Mouse (Mus musculus) kidney, adult 2 months (tissue): ENCODE measurements around the gene Spred2. TPM values are rescaled to one million over a fixed set of nuclear protein-coding genes. Genes with fewer than 3 reads are reported as not detected.

Experiments used
- DNase-seq: peaks from one replicate; pipeline ENCODE4 v3.0.0; 2021
- H3K27ac ChIP-seq: fragments of 200-500 bp; 2 replicates; pipeline ENCODE4 v1.5.1; 2012; ENCODE audit warnings: low read depth, low read length, control low read depth, inconsistent platforms; ENCODE audit not compliant: insufficient read depth
- H3K27me3 ChIP-seq: fragments of 200-500 bp; replicated peaks from 2 replicates; pipeline ENCODE4 v1.6.1; 2012; ENCODE audit warnings: mild to moderate bottlenecking, moderate library complexity, low read length, inconsistent platforms; ENCODE audit not compliant: control insufficient read depth, insufficient read depth
- H3K36me3 ChIP-seq: fragments of 200-500 bp; 2 replicates; pipeline ENCODE4 v1.6.1; 2012; ENCODE audit warnings: mild to moderate bottlenecking, moderate library complexity, low read length, inconsistent platforms; ENCODE audit not compliant: control insufficient read depth, insufficient read depth
- H3K4me1 ChIP-seq: fragments of 200-500 bp; 2 replicates; pipeline ENCODE4 v1.6.1; 2011; ENCODE audit warnings: low read length; ENCODE audit not compliant: control insufficient read depth, insufficient read depth
- H3K4me3 ChIP-seq: fragments of 200-500 bp; 2 replicates; pipeline ENCODE4 v1.5.1; 2011; ENCODE audit warnings: mild to moderate bottlenecking, low read depth, low read length, control low read depth; ENCODE audit not compliant: insufficient read depth
- CTCF ChIP-seq: fragments of 200-500 bp; conservative IDR thresholded peaks from 2 replicates; pipeline ENCODE4 v1.5.1; 2011; ENCODE audit warnings: low read depth, mild to moderate bottlenecking, control low read depth, low read length, moderate library complexity, mixed read lengths; ENCODE audit not compliant: insufficient read depth, insufficient read length
- POLR2A ChIP-seq: fragments of 200-500 bp; IDR thresholded peaks from one replicate; pipeline ENCODE4 v1.6.1; 2011; ENCODE audit warnings: low read depth, low read length, control low read depth
- WGBS: fragments of 180-500 bp; shearing (Covaris S2); methylation state at CpG from one replicate; pipeline ENCODE4 v1.1.7; 2018; 5-methylcytosine and 5-hydroxymethylcytosine counted together
- polyA plus RNA-seq: library from polyadenylated mRNA; depleted of rRNA; stranded (reverse); fragments of >200 nt; gene quantifications from 2 replicates; pipeline ENCODE4 v1.2.3, GENCODE M21; 2012

Gene Spred2
- polyA plus RNA-seq, 1 experiment = 21.2 TPM

GRCm38 (mm10) chr11:19983298-19983697 lies 59.1 kb downstream of the Spred2 start:
- Histone ChIP-seq H3K4me1 (peaks cover 45% of the 10 kb centered on the region), H3K27ac (no peak overlapping the region), H3K36me3 (no peaks in the 10 kb centered on the region), H3K27me3 (no peaks in the 10 kb centered on the region), H3K4me3 (no peak overlapping the region)
- no peak for DNase-seq
- WGBS = 52% methylated on average over 4 of the region's 4 CpGs
- TF ChIP-seq CTCF (no peak), POLR2A (no peak)

GRCm38 (mm10) chr11:19984029-19984428 lies 59.9 kb downstream of the Spred2 start:
- peaks cover 40% of the 10 kb centered on the region for H3K4me1 ChIP-seq
- no peaks in the 10 kb centered on the region for H3K36me3 ChIP-seq
- WGBS = 90% methylated on average over 9 of the region's 9 CpGs
- no peak overlapping the region for H3K4me3 ChIP-seq
- TF ChIP-seq POLR2A (no peak), CTCF (no peak)
- no peak for DNase-seq
- no peak overlapping the region for H3K27ac ChIP-seq
- no peaks in the 10 kb centered on the region for H3K27me3 ChIP-seq

- DNase-seq = no peak
- H3K4me1 ChIP-seq = peaks cover 33% of the 10 kb centered on the region
- 75% methylated on average over 5 of the region's 5 CpGs for WGBS
- no peaks in the 10 kb centered on the region for H3K36me3 ChIP-seq
- TF ChIP-seq CTCF (no peak), POLR2A (no peak)
- no peak overlapping the region for H3K27ac ChIP-seq
- no peak overlapping the region for H3K4me3 ChIP-seq
- H3K27me3 ChIP-seq = no peaks in the 10 kb centered on the region
These were observed 61.2 kb downstream of the Spred2 start for GRCm38 (mm10) chr11:19985283-19985854.

GRCm38 (mm10) chr11:19986443-19986861 lies 62.3 kb downstream of the Spred2 start:
- Histone ChIP-seq H3K4me3 (no peak overlapping the region), H3K27ac (peak overlapping the region; percentile 75), H3K4me1 (peaks cover 37% of the 10 kb centered on the region), H3K27me3 (no peaks in the 10 kb centered on the region), H3K36me3 (no peaks in the 10 kb centered on the region)
- no peak for TF ChIP-seq POLR2A
- no peak for TF ChIP-seq CTCF
- peak; percentile 44 for DNase-seq
- 3% methylated on average over 1 of the region's 1 CpGs for WGBS

- peaks cover 41% of the 10 kb centered on the region for H3K4me1 ChIP-seq
- H3K36me3 ChIP-seq = no peaks in the 10 kb centered on the region
- WGBS = 19% methylated on average over 17 of the region's 17 CpGs
- no peak overlapping the region for H3K4me3 ChIP-seq
- no peak for TF ChIP-seq CTCF
- TF ChIP-seq POLR2A = no peak
- DNase-seq = peak; percentile 75
- H3K27ac ChIP-seq = peak overlapping the region; percentile 75
- no peaks in the 10 kb centered on the region for H3K27me3 ChIP-seq
These were observed 62.9 kb downstream of the Spred2 start for GRCm38 (mm10) chr11:19986871-19987755.

- Histone ChIP-seq H3K4me1 (peaks cover 47% of the 10 kb centered on the region), H3K27ac (peak overlapping the region; percentile 75), H3K27me3 (no peaks in the 10 kb centered on the region), H3K4me3 (no peak overlapping the region), H3K36me3 (no peaks in the 10 kb centered on the region)
- TF ChIP-seq CTCF (no peak), POLR2A (no peak)
- DNase-seq = peak; percentile 73
- 23% methylated on average over 9 of the region's 9 CpGs for WGBS
These were observed 63.5 kb downstream of the Spred2 start for GRCm38 (mm10) chr11:19987756-19988091.

- no peak for DNase-seq
- H3K4me1 ChIP-seq = peaks cover 49% of the 10 kb centered on the region
- TF ChIP-seq POLR2A = no peak
- no peak for TF ChIP-seq CTCF
- no peaks in the 10 kb centered on the region for H3K36me3 ChIP-seq
- WGBS = 54% methylated on average over 5 of the region's 5 CpGs
- peak overlapping the region; percentile 56; the same call in 1 of the 2 replicates for H3K27ac ChIP-seq
- no peaks in the 10 kb centered on the region for H3K27me3 ChIP-seq
- no peak overlapping the region for H3K4me3 ChIP-seq
These were observed 64.0 kb downstream of the Spred2 start for GRCm38 (mm10) chr11:19988224-19988623.
